Mouse (Mus musculus) frontal cortex, adult 2 months (tissue): ENCODE data around the gene Nkain2. TPM values are rescaled to one million over a fixed set of nuclear protein-coding genes. Genes with fewer than 3 reads are reported as not detected.
A peak's percentile ranks its signal among the peaks of the same experiment; 100 is the strongest.
"Not testable (repeated sequence)": the region's sequence is repeated elsewhere in the genome, so short reads cannot be mapped to it uniquely, and the experiment has no call there.

Source experiments
- DNase-seq, 2 experiments: peaks; one replicate each; pipeline ENCODE4 v3.0.0; 2022; ENCODE audit warnings: low spot score in 1 of 2; ENCODE audit errors: extremely low spot score in 1 of 2
- polyA plus RNA-seq: library from polyadenylated mRNA; depleted of rRNA; stranded (reverse); fragments of >200 nt; gene quantifications from 2 replicates; pipeline ENCODE4 v1.2.3, GENCODE M21; 2012; rRNA removed

Gene Nkain2
- polyA plus RNA-seq: 30.1 and 38.2 TPM in 2 replicates

DNA sequence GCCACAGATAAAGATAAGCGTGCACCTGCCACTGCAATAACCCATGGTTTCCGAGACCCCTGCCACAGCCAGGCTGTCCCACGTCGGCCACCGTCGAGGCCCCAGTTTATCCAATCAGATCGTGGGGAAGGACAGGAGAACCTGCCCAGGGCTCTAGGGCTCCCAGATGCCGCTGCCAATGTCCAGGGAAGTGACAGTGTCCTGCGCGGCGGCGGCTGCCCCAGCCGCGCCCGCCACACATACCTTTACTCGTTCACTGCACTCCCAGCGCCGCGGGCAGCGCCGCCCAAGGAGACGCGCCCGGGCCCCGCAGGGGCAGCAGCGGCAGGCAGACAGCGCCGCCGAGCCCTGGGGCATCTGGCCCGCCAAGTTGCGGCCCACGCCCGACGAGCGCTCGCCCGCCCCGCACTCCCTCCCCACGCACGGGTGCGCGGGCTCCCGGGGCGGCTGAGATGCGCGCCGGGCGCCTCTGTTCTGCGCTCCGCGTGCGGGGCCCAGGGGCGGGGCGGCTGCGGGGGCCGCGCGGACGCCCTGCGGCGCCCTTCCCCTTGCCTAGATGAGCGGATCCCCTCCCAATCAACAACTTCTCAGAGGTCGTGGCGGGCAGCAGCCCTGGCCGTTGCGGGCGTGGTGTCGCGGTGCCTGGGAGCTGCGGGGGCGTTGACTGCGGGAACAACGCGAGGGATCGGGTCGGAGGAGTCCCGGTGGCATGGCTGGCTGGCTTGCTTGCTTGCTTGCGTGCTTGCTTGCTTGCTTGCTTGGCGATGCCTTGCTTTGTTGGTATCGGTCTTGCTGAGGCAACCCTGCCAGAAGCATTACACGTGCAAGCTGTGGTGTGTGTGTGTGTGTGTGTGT is at the start of gene Nkain2:
Nkain2 (minus strand) TSS at position 811 of the 855 bp plus-strand sequence.
- peak; percentile 34 to 70 for DNase-seq

DNA sequence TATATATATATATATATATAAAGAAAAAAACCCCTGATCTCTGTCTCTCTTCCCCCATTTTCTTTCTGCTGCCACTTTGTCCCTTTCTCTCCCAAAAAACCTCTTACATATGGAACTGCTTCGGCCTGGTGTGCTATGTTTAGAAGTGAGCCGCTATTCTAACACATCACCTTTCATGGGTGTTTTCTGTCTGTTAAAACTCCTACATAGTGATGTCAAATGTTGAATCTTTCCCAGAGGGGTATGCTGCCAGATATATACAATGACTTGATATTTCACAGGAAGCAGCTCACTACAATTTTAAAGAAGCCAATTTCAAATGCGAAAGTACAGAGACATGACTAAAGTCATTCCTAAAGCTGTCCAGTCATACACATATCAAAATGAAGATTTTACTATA is 49.6 kb upstream of the Nkain2 start:
- DNase-seq: peak in 1 of 2 experiments; percentile 46

DNA sequence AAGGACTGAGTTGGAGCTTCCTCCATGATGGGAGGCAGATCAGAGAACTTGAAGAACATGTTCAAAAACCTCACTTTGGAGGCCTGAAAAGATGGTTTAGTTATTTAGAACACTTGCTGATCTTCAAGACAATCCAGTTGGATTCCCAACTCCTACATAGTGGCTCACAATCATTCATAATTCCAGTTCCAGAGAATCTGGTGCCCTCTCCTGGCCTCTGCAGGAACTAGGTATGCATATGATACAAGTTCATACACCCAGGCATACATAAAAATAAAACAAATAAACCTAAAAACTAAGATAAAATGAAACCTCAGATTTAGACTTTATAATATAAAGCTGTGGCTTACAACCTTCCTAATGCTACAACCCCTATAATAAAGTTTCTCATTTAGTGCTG is 4.8 kb upstream of the Nkain2 start:
- DNase-seq: peak in 1 of 2 experiments; percentile 68

DNA sequence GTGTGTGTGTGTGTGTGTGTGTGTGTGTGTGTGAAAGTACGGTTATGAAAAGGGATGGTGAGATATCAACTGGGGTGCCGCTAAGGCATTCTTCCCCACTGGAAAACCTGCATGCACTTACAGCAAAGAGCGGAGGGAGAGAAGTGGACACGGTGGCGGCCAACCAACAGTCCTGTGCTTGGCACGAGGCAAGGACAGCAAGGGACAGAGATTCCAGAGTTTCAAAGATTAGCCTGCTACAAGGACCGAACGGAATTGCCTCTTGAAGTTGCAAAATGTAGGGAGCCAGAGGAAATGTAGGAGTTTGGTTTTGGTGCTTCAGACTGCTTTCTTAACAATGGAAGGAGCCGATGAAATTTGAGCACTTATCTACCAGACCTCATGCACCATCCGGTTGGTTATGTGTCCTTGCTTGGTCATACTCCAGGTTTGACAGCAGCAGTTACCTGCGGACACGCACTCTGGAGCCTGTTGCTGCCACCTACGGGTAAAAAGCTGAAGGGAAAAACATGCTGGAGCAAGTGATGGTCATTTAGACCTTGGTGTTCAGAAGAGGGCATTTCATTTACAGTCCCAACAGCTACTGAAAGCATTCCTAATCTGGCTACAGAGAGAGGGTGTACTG is 357 bp upstream of the Nkain2 start:
- DNase-seq: peak; percentile 52 to 82

DNA sequence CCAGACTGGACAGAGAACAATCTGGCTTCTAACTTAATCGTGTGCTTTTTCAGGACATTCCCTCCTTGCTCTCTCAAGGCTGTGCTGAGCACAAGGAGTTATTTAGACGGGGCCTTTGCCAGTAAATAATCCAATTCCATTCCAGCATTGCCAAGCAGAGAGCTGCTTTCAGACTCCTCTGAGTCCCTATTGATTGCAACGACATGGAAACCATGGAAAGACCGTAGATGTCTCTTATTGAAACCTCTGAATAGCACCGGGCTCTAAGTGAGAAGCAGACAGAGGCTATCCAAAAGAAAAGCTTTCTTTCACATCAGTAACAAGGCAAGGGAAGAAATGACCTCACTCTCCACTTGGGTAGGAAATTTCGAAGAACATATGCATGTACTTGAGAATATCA is 8.3 kb downstream of the Nkain2 start:
- peak in 1 of 2 experiments; percentile 45 for DNase-seq

DNA sequence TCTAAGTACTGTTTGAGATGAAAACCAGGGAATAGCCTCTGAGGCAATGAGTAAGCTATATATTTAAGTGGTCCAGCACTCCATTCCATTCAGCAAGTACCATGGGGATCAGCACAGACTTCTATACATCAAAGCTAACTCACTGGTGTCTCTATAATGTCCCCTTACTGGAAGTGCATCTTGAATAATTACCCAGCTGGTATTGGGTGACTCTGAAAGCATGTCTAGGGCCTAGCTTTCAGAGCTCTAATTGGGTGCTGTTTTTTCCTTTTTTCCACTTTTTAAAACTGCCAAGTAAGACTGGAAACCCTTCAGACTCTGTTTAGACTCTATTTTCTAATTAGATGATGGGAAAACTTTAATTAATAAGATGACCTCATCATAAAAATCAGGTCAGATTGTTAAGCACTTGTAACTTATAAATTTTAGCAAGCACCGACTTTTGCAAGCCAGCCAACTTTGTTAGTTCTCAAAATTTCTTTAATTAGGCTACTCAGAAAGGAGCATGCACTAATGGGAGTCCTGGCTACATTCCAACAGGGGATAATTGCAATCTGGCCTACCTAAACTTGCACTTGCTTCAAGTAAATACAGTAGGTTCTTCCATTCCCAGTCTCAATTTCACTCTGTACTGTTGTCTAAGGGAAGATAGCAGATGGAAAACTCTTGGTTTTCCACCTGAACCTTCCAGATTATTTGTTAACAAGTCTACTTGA is 19.4 kb downstream of the Nkain2 start:
- DNase-seq: peak in 1 of 2 experiments; percentile 54

DNA sequence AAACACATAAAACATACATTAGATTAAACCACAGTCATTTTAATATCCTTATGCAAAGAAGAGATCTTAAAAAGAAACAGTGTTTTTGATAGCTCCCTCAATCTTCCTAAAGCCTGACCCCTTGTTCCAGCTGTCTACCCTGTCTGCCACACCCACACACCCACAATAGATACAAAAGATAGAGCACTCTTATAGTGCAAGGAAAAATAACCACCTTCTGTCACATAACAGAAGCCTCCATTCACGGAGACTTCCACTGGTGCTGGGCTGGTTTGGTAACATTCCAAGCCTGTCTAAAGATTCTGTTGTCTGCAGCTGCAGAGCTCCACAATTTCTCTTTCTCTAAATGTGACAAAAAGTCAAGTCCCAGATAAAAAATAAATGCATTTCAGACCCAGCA is 20.7 kb downstream of the Nkain2 start:
- peak; percentile 40 to 57 for DNase-seq

DNA sequence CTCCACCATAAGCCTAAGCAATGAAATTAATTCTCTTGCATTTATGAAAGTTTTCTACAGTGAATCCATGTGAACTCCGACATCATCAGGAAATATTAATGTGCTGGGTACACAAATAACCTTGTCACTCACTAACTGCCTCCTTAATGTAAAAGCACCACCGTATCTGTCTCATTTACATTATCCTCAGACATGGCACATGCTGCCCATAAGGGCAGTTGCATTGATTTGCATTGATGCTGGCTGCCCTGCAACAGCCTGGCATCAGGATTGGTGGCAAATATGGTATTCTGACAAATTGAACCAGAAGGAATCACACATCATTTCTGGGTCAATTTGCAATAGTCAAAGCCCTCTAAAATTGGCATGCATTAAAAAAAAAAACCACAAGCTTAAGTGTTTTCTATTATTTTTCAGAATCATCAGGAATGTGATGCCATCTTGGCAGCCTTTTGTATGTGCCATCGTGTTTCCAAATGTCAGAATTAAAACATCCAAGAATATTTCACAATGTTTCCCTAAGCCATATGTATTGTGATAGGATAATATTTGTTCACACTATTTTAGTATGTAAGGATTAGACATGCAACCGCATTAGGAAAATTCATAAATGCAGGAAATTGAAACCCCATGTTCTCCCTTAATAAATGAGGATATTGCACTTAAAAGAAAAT is 74.9 kb downstream of the Nkain2 start:
- no peak for DNase-seq

DNA sequence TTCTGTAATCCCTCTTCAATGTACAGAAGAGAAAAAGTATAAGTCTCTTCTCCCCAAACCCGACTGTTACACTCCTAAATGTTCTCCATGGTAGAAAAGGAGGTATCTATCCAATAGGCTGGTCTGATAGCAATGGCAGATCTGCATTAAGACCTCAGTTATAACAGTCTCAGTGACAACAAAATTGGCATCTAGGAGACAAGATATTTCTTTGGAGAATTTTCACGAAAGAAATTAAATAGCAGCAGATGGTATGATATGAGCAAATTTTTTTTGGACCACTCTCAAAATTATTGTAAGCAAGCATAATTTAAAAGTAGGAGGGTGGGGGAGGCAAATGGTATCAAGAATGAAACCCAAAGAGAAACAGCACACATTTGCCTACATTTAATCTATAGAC is 94.0 kb downstream of the Nkain2 start:
- peak in 1 of 2 experiments; percentile 52 for DNase-seq

DNA sequence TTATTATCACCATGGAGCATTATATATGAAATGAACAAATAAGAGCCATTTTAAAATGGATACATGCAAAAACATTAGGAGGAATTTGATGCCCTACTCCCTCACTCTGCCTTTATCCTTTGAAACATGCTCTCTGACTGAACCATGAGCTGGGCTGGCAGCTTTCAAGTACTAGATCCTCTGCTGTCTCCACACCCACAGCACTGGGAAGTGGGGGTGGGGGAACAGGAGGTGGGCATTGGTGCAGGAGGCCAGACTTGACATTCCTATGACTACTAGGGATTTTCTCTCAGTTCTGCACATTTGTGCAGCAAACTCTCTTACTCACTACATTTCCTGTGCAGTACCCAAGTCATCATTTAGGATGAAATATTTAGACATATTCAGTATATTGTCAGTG is 99.7 kb downstream of the Nkain2 start:
- DNase-seq: peak in 1 of 2 experiments; percentile 42

DNA sequence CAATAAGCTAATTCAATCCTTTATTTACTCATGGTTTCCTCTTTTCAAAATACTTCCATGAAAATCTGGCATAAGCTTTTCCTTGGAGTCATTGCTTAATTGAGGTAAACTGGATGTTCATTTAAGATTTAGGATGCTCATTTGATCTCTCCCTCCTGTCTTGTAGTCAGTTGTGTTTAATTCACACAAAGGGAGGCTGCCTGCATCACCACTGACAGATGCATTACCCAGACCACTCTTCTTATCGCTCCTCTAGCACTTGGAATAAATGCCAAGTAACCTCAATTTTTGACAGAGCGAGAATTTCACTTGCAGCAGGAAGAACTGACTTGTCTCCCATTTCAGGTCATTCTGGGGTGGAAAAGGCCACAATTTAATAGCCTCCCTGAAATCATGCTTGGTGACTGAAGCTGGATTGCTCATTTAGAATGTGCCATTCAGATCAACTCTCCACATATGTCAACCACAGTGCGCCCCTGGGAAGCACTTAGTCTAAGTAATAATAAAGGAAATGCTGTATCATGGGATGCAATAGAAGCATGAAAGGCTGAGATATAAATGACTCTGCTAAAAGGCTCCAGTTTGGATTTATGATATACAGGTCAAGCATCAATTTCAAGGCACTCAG is 107.4 kb downstream of the Nkain2 start:
- no peak for DNase-seq

DNA sequence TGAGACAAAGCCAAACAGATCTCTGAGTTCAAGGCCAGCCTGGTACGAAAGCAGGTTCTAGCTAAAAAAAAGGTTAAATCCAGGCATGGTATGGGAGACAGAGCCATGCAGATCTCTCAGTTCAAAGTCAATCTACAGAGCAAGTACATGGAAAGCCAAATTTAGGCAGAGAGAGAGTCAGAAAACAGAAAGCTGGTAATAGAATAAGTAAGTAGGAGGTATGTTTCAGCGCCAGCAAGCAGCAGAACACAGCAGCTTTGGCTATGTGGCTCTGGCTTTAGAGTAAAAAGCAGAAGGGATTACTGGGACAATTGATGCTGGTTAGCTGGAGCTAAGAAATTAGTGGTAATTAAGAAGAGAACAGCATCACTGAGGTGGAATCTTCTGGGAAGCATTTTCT is 151.3 kb downstream of the Nkain2 start:
- DNase-seq: peak in 1 of 2 experiments; percentile 27

DNA sequence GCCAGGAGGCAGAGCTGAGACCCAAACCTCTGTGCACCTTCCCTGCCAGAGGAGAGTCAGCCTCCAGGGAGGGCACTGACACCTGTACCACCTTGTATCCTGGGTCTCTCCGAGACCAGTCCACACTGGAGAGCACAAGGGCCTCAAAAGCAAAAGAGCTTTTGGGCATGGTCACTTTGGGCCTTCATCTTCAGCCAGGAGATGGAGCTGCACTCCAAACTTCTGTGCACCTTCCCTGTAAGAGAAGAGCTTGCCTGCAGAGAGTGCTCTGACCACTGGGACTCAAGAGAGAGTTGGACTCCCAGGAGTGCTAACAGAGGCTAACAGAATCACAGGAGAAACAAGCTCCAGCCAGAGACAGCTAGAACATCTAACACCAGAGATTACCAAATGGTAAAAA is 183.7 kb downstream of the Nkain2 start:
- not testable (repeated sequence) for DNase-seq

DNA sequence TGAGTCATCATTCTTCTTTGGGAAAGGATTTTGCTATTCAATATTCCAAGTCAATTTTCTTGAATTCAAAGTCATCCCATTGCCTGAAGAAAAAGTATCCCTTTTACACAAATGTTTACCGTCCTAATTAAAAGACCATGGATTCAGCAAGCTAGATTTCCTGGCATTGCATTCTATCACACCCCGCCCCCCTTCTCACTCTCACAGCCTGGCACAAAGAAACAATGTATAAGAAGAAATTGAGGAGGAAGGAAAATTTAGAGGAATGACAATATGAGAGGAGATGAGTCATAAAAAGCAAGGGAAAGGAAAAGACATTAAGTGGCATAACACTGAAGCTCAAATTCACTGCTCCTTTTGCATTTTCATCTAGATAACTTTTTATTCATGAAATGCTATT is 193.6 kb downstream of the Nkain2 start:
- peak in 1 of 2 experiments; percentile 23 for DNase-seq

DNA sequence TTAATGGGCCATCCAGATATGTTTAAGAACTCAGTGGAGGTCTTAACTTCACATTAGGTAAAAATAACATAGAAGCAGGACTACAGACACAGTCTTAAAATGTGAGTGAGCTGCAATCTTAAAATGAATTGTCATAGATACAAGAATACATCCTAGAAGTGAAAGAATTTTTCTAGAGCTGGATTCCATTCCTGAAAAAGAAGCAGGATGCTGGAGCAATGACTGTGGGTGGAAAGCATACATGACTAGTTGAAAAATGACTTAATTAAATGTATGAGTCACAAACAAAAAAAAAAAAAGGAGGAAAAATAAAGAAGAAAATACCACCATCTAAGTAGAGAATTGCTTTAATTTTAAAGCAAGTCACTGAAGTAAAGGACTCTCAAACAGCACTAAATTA is 205.7 kb downstream of the Nkain2 start:
- DNase-seq: peak in 1 of 2 experiments; percentile 45

DNA sequence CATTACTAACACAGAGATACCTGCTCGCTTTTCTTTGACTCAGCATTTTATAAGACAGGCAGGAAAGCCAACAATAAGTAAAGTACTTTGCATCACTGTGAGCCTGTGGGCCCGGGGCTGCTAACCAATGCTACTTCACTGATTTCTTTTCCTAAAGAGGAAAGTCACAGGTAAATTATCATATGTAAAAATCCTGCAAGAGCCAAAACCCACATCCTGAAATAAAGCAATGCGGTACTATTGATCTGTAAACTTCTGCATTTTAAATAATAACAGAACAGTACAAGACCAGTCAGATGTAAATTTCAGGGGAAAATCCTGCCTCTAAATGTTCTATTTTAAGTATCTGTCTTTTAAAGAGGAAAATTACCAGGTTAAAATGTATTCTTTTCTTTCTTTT is 250.0 kb downstream of the Nkain2 start:
- no peak for DNase-seq

DNA sequence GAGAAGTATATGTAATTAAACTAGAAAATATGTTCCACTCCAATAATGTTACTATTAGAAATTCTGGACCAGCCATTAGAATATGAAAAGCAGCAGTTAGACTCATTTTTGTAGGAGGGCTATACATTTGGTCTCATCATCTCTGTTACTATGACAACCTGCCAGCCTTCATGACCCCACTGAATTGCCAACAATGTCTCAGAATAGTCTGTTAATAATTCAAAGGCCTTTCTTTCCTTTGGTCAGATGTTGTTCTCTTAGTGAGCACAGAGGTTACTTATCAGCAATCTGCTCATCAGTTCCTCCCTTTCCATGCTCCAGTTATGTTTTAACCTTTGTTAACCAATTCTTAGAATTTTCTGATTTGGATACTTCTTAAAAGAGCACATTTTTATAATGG is 251.1 kb downstream of the Nkain2 start:
- DNase-seq: no peak

DNA sequence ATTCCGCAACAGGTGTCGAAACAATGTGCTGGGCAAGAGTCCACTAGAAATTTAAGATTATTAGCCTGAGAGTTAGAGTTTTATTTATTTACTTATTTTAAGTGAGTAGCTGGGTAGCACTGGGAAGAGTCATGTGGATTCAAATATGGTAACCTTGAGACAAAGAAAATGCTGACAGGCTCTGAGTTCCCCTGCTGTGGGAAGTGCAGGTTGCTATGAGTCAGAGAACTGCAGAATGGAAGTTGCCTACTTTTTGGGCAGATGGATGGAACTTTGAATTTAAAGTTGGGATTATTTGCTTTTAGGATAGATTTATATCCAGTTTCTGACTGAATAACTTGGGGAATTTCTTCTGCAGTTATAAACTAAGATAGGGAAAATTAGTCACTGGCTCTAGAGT is 259.2 kb downstream of the Nkain2 start:
- peak in 1 of 2 experiments; percentile 16 for DNase-seq

DNA sequence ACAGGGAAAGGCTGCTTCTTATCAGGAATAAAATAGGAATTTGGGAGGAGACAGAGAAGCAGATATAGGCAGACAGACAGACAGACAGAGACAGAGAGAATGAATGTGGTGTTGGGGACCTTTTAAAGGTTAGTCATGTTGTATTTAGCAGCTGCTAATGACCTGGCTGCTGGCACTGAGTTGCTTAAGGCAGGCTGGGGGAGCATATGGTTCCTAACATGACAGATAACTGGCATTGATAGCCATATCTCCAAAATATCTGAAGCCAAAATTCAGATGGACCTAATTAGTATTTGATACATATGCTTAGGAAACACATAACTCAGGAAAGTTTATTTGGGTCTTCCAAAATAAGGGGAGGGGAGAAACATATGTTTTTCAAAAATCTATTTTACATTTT is 285.8 kb downstream of the Nkain2 start:
- DNase-seq: no peak

DNA sequence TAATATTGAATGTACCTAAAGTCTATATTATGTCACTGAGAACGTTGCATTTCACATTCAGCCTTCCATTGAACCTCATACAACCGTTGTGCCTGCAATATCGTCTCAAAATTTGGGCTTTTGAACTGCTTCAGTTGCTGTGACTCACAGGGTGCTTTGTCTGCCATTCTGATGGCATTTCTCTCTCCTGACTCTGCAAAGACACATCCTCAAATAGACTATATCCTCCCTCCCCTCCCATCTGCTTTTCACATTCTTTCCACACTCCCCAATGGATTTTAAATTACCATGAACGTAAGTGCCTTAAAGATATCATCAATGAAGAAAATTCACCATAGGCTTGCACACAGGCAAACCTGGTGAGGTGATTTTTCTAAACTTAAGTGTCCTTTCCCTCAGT is 287.5 kb downstream of the Nkain2 start:
- peak; percentile 8 to 42 for DNase-seq
